Mouse (Mus musculus) c-Kit-positive CD71-positive TER-119-negative erythroid progenitor cells, embryonic 14.5 days (primary cell): ENCODE data around the gene Akirin1.

Experiments used
- DNase-seq: peaks from one replicate; pipeline ENCODE4 v3.0.0-alpha.2; 2013; ENCODE audit warnings: low read depth

Akirin1 gene

GRCm38 (mm10) chr4:123718434-123718780, 31.7 kb downstream of the Akirin1 start:
- DNase-seq: no peak

- DNase-seq: peak; percentile 95
Measured at GRCm38 (mm10) chr4:123717574-123718433, 32.3 kb downstream of the Akirin1 start, which contains the start of gene Ndufs5. Gene Ndufs5 (minus strand): TSS chr4:123718202.

GRCm38 (mm10) chr4:123712431-123712830, 37.7 kb downstream of the Akirin1 start:
- no peak for DNase-seq

GRCm38 (mm10) chr4:123707340-123707739, 42.8 kb downstream of the Akirin1 start:
- DNase-seq: no peak

- DNase-seq: no peak
Measured at GRCm38 (mm10) chr4:123705340-123705739, 44.8 kb downstream of the Akirin1 start.

GRCm38 (mm10) chr4:123693384-123693783, 56.8 kb downstream of the Akirin1 start:
- DNase-seq: no peak

- DNase-seq: no peak
Measured at GRCm38 (mm10) chr4:123692071-123692470, 58.1 kb downstream of the Akirin1 start.

- DNase-seq: no peak
Measured at GRCm38 (mm10) chr4:123690311-123690710, 59.8 kb downstream of the Akirin1 start.

GRCm38 (mm10) chr4:123687025-123687781, 62.9 kb downstream of the Akirin1 start:
- DNase-seq: no peak

- no peak for DNase-seq
Measured at GRCm38 (mm10) chr4:123686368-123687024, 63.6 kb downstream of the Akirin1 start.

- DNase-seq: no peak
Measured at GRCm38 (mm10) chr4:123685506-123686242, 64.5 kb downstream of the Akirin1 start.

- no peak for DNase-seq
Measured at GRCm38 (mm10) chr4:123685046-123685445, 65.1 kb downstream of the Akirin1 start.
